Mouse (Mus musculus) E14TG2a.4 (cell line): ENCODE measurements around the gene Traf4.

Source experiments
- CTCF ChIP-seq: conservative IDR thresholded peaks from 2 replicates; pipeline ENCODE4 v1.5.1; 2014; ENCODE audit warnings: low read length
- NANOG ChIP-seq: IDR thresholded peaks from 2 replicates; pipeline ENCODE4 v1.6.1; 2014; ENCODE audit warnings: borderline replicate concordance, low read length, mixed read lengths
- POU5F1 ChIP-seq: IDR thresholded peaks from 2 replicates; pipeline ENCODE4 v1.6.1; 2014; ENCODE audit warnings: low read length, borderline replicate concordance

DNA sequence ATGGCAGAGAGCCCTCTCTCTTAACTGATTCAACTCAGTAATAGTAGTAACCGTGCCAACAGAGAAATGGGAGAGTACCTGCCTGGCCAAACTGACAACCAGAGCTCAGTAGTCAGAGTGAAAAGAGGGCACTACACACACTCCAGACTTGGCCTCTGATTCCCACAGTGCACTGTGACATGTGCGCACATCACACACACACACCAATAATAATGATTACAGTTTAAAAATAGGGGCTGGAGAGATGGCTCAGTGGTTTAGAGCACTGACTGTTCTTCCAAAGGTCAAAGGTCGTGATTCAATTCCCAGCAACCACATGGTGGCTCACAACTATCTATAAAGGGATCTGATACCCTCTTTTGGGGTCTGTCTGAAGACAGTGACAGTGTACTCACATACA lies 27.4 kb downstream of the Traf4 start:
- TF ChIP-seq CTCF (no peak), POU5F1 (no peak), NANOG (no peak)
